Mouse (Mus musculus) frontal cortex, postnatal 14 days (tissue): ENCODE data around the gene Hcn3.
A peak's percentile ranks its signal among the peaks of the same experiment; 100 is the strongest.
"Not testable (repeated sequence)": the region's sequence is repeated elsewhere in the genome, so short reads cannot be mapped to it uniquely, and the experiment has no call there.

ENCODE experiments used
- DNase-seq, 2 experiments: peaks; one replicate each; pipeline ENCODE4 v3.0.0; 2022; ENCODE audit warnings: low spot score in 2 of 2

The Hcn3 gene

GRCm38 (mm10) chr3:89181749-89182500 is 21.9 kb upstream of the Hcn3 start:
- no peak for DNase-seq

- no peak for DNase-seq
These were observed 19.1 kb upstream of the Hcn3 start for GRCm38 (mm10) chr3:89179056-89179455.

- no peak for DNase-seq
These were observed 18.1 kb upstream of the Hcn3 start for GRCm38 (mm10) chr3:89178107-89178385.

GRCm38 (mm10) chr3:89177242-89178106 is 17.5 kb upstream of the Hcn3 start, which contains the start of gene Scamp3:
TSS of gene Scamp3 (plus strand) at chr3:89177473.
- peak; percentile 78 to 85 for DNase-seq

- DNase-seq, result no peak
These were observed 16.4 kb upstream of the Hcn3 start for GRCm38 (mm10) chr3:89176421-89176820.

- no peak for DNase-seq
These were observed 15.5 kb upstream of the Hcn3 start for GRCm38 (mm10) chr3:89175544-89175943.

- DNase-seq, result no peak
These were observed 14.8 kb upstream of the Hcn3 start for GRCm38 (mm10) chr3:89174844-89175243.

- DNase-seq, result no peak
These were observed 6.9 kb upstream of the Hcn3 start for GRCm38 (mm10) chr3:89166945-89167344.

- DNase-seq, result no peak
These were observed 5.4 kb upstream of the Hcn3 start for GRCm38 (mm10) chr3:89165268-89165870.

GRCm38 (mm10) chr3:89164506-89165267 is 4.7 kb upstream of the Hcn3 start, which contains the start of gene Clk2:
TSS of gene Clk2 (plus strand) at chr3:89164795.
- peak; percentile 81 to 90 for DNase-seq

- no peak for DNase-seq
These were observed 3.7 kb upstream of the Hcn3 start for GRCm38 (mm10) chr3:89163643-89164245.

GRCm38 (mm10) chr3:89163123-89163522 is 3.1 kb upstream of the Hcn3 start:
- no peak for DNase-seq

GRCm38 (mm10) chr3:89161786-89162185 is 1.8 kb upstream of the Hcn3 start:
- no peak for DNase-seq

- not testable (repeated sequence) for DNase-seq
These were observed 1.2 kb upstream of the Hcn3 start for GRCm38 (mm10) chr3:89161207-89161606.

GRCm38 (mm10) chr3:89159211-89159610 is 785 bp downstream of the Hcn3 start:
- no peak for DNase-seq

GRCm38 (mm10) chr3:89158651-89159050 is 1.3 kb downstream of the Hcn3 start:
- no peak for DNase-seq

GRCm38 (mm10) chr3:89156951-89157350 is 3.0 kb downstream of the Hcn3 start:
- no peak for DNase-seq

- no peak for DNase-seq
These were observed 7.7 kb downstream of the Hcn3 start for GRCm38 (mm10) chr3:89152084-89152835.

GRCm38 (mm10) chr3:89148567-89148966 is 11.4 kb downstream of the Hcn3 start:
- no peak for DNase-seq

GRCm38 (mm10) chr3:89147979-89148311 is 12.1 kb downstream of the Hcn3 start:
- no peak for DNase-seq
